Mouse (Mus musculus) hindbrain, embryonic 15.5 days (tissue): ENCODE data around the gene H2afj. TPM values are rescaled to one million over a fixed set of nuclear protein-coding genes. Genes with fewer than 3 reads are reported as not detected.
A peak's percentile ranks its signal among the peaks of the same experiment; 100 is the strongest.
"Not testable (repeated sequence)": the region's sequence is repeated elsewhere in the genome, so short reads cannot be mapped to it uniquely, and the experiment has no call there.

ENCODE experiments used
- ATAC-seq: fragments of 200-750 bp; cut with Nextera tagmentation; 2 replicates; pipeline ENCODE4 v1.8.0; 2017; ENCODE audit warnings: low read depth, moderate number of reproducible peaks, moderate TSS enrichment; ENCODE audit not compliant: low FRiP score
- H3K27ac ChIP-seq: fragments of 300-500 bp; sonication (generic); replicated peaks from 2 replicates; pipeline ENCODE4 v1.5.1; 2015; ENCODE audit warnings: mild to moderate bottlenecking, inconsistent platforms
- H3K27me3 ChIP-seq: fragments of 300-500 bp; sonication (generic); 2 replicates; pipeline ENCODE4 v1.6.1; 2015; ENCODE audit warnings: control low read depth, inconsistent platforms
- H3K36me3 ChIP-seq: fragments of 300-500 bp; sonication (generic); 2 replicates; pipeline ENCODE4 v1.6.1; 2015; ENCODE audit warnings: control low read depth, inconsistent platforms
- H3K4me1 ChIP-seq: fragments of 300-500 bp; sonication (generic); replicated peaks from 2 replicates; pipeline ENCODE4 v1.6.1; 2015; ENCODE audit warnings: control low read depth, inconsistent platforms
- H3K4me2 ChIP-seq: fragments of 300-500 bp; sonication (generic); 2 replicates; pipeline ENCODE4 v1.6.1; 2015; ENCODE audit warnings: moderate library complexity, mild to moderate bottlenecking, inconsistent platforms
- H3K4me3 ChIP-seq: fragments of 300-500 bp; sonication (generic); 2 replicates; pipeline ENCODE4 v1.5.1; 2015; ENCODE audit warnings: mild to moderate bottlenecking, inconsistent platforms
- H3K9ac ChIP-seq: fragments of 300-500 bp; sonication (generic); 2 replicates; pipeline ENCODE4 v1.6.1; 2015; ENCODE audit warnings: inconsistent platforms
- H3K9me3 ChIP-seq: fragments of 300-500 bp; sonication (generic); 2 replicates; pipeline ENCODE4 v1.6.1; 2016; ENCODE audit warnings: control low read depth, inconsistent platforms
- WGBS: fragments of 180-500 bp; shearing (Covaris S2); methylation state at CpG from one replicate; pipeline ENCODE4 v1.1.7; 2015; 5-methylcytosine and 5-hydroxymethylcytosine counted together
- polyA plus RNA-seq: library from polyadenylated mRNA; unstranded; fragments of >200 nt; fragmentation: Nextera tagmentation; extraction: Ambion mirVana; gene quantifications from 2 replicates; pipeline ENCODE4 v1.2.1, GENCODE M21; 2015

The H2afj gene
- polyA plus RNA-seq, 1 experiment from 2014 or later = 109 TPM

GRCm38 (mm10) chr6:136795110-136795509 is 12.9 kb upstream of the H2afj start:
- Histone ChIP-seq H3K9ac (no peak overlapping the region), H3K27me3 (no peaks in the 10 kb centered on the region), H3K9me3 (no peaks in the 10 kb centered on the region), H3K4me2 (no peak overlapping the region), H3K4me3 (no peak overlapping the region), H3K27ac (no peak overlapping the region), H3K36me3 (no peaks in the 10 kb centered on the region), H3K4me1 (peaks cover 10% of the 10 kb centered on the region)
- 68% methylated on average over 1 of the region's 1 CpGs for WGBS
- no peak for ATAC-seq

- no peaks in the 10 kb centered on the region for H3K27me3 ChIP-seq
- ATAC-seq = peak; percentile 34; the same call in 1 of the 2 replicates
- no peak overlapping the region for H3K9ac ChIP-seq
- peaks cover 10% of the 10 kb centered on the region for H3K4me1 ChIP-seq
- H3K4me3 ChIP-seq = no peak overlapping the region
- no peak overlapping the region for H3K4me2 ChIP-seq
- H3K9me3 ChIP-seq = no peaks in the 10 kb centered on the region
- no peak overlapping the region for H3K27ac ChIP-seq
- 47% methylated on average over 6 of the region's 6 CpGs for WGBS
- H3K36me3 ChIP-seq = no peaks in the 10 kb centered on the region
Observed at GRCm38 (mm10) chr6:136795850-136796249, 12.2 kb upstream of the H2afj start.

- 87% methylated on average over 3 of the region's 3 CpGs for WGBS
- H3K9me3 ChIP-seq, ATAC-seq, H3K36me3 ChIP-seq, H3K27me3 ChIP-seq, H3K27ac ChIP-seq, H3K9ac ChIP-seq, H3K4me3 ChIP-seq, H3K4me2 ChIP-seq: not testable (repeated sequence)
- peaks cover 14% of the 10 kb centered on the region for H3K4me1 ChIP-seq
Observed at GRCm38 (mm10) chr6:136797874-136798693, 10.0 kb upstream of the H2afj start.

GRCm38 (mm10) chr6:136800710-136801109 is 7.3 kb upstream of the H2afj start:
- Histone ChIP-seq H3K4me3 (no peak overlapping the region), H3K9ac (no peak overlapping the region), H3K27ac (no peak overlapping the region), H3K9me3 (no peaks in the 10 kb centered on the region), H3K4me2 (no peak overlapping the region), H3K27me3 (no peaks in the 10 kb centered on the region), H3K36me3 (no peaks in the 10 kb centered on the region), H3K4me1 (peaks cover 17% of the 10 kb centered on the region)
- WGBS = 92% methylated on average over 8 of the region's 8 CpGs
- ATAC-seq = no peak

- H3K27me3 ChIP-seq = no peaks in the 10 kb centered on the region
- H3K4me1 ChIP-seq = peaks cover 17% of the 10 kb centered on the region
- ATAC-seq = no peak
- 86% methylated on average over 6 of the region's 6 CpGs for WGBS
- H3K27ac ChIP-seq = no peak overlapping the region
- no peak overlapping the region for H3K4me3 ChIP-seq
- no peaks in the 10 kb centered on the region for H3K9me3 ChIP-seq
- H3K36me3 ChIP-seq = no peaks in the 10 kb centered on the region
- no peak overlapping the region for H3K9ac ChIP-seq
- no peak overlapping the region for H3K4me2 ChIP-seq
Observed at GRCm38 (mm10) chr6:136801274-136801673, 6.8 kb upstream of the H2afj start.

- H3K27ac ChIP-seq = peak overlapping the region; percentile 100
- H3K27me3 ChIP-seq = no peaks in the 10 kb centered on the region
- no peaks in the 10 kb centered on the region for H3K36me3 ChIP-seq
- H3K4me2 ChIP-seq = peak overlapping the region; percentile 75
- peak overlapping the region; percentile 93 for H3K9ac ChIP-seq
- 27% methylated on average over 12 of the region's 12 CpGs for WGBS
- H3K4me3 ChIP-seq = peak overlapping the region; percentile 77
- ATAC-seq = no peak
- H3K4me1 ChIP-seq = peaks cover 23% of the 10 kb centered on the region
- no peaks in the 10 kb centered on the region for H3K9me3 ChIP-seq
Observed at GRCm38 (mm10) chr6:136803093-136803738, 4.8 kb upstream of the H2afj start.

- Histone ChIP-seq H3K27me3 (no peaks in the 10 kb centered on the region), H3K36me3 (no peaks in the 10 kb centered on the region), H3K27ac (peak within 1 kb of the TSS; percentile 100), H3K9me3 (no peaks in the 10 kb centered on the region), H3K4me2 (peak within 1 kb of the TSS; percentile 75), H3K9ac (peak within 1 kb of the TSS; percentile 93), H3K4me3 (peak within 1 kb of the TSS; percentile 77), H3K4me1 (peaks cover 27% of the 10 kb centered on the region)
- WGBS = under 1% methylated on average over 50 of the region's 50 CpGs
- peak; percentile 76 for ATAC-seq
Observed at GRCm38 (mm10) chr6:136803739-136804633, 4.1 kb upstream of the H2afj start, which contains the start of gene Hist4h4. Hist4h4 (minus strand) TSS chr6:136804415.

GRCm38 (mm10) chr6:136804705-136805408 is 3.2 kb upstream of the H2afj start:
- H3K9me3 ChIP-seq = no peaks in the 10 kb centered on the region
- H3K4me3 ChIP-seq = peak overlapping the region; percentile 77
- peaks cover 36% of the 10 kb centered on the region for H3K4me1 ChIP-seq
- peak overlapping the region; percentile 23 for H3K9ac ChIP-seq
- no peaks in the 10 kb centered on the region for H3K27me3 ChIP-seq
- WGBS = 33% methylated on average over 9 of the region's 9 CpGs
- no peaks in the 10 kb centered on the region for H3K36me3 ChIP-seq
- peak overlapping the region; percentile 100 for H3K27ac ChIP-seq
- no peak for ATAC-seq
- H3K4me2 ChIP-seq = peak overlapping the region; percentile 75

- WGBS = 83% methylated on average over 1 of the region's 1 CpGs
- no peak overlapping the region for H3K4me3 ChIP-seq
- peaks cover 36% of the 10 kb centered on the region for H3K4me1 ChIP-seq
- H3K36me3 ChIP-seq = no peaks in the 10 kb centered on the region
- ATAC-seq = no peak
- no peak overlapping the region for H3K27ac ChIP-seq
- H3K4me2 ChIP-seq = no peak overlapping the region
- no peaks in the 10 kb centered on the region for H3K9me3 ChIP-seq
- no peak overlapping the region for H3K9ac ChIP-seq
- no peaks in the 10 kb centered on the region for H3K27me3 ChIP-seq
Observed at GRCm38 (mm10) chr6:136805409-136805775, 2.7 kb upstream of the H2afj start.

- Histone ChIP-seq H3K9ac (no peak overlapping the region), H3K4me2 (no peak overlapping the region), H3K36me3 (no peaks in the 10 kb centered on the region), H3K27ac (no peak overlapping the region), H3K4me1 (peaks cover 36% of the 10 kb centered on the region), H3K9me3 (no peaks in the 10 kb centered on the region), H3K4me3 (no peak overlapping the region), H3K27me3 (no peaks in the 10 kb centered on the region)
- no peak for ATAC-seq
- WGBS = 70% methylated on average over 5 of the region's 5 CpGs
Observed at GRCm38 (mm10) chr6:136806819-136807218, 1.2 kb upstream of the H2afj start.

GRCm38 (mm10) chr6:136807395-136808013 is 540 bp upstream of the H2afj start:
- peak; percentile 9 for ATAC-seq
- Histone ChIP-seq H3K4me1 (peaks cover 36% of the 10 kb centered on the region), H3K27me3 (no peaks in the 10 kb centered on the region), H3K36me3 (peaks cover 5% of the 10 kb centered on the region), H3K27ac (peak overlapping the region; percentile 75), H3K9ac (no peak overlapping the region), H3K4me2 (peak overlapping the region; percentile 97), H3K9me3 (no peaks in the 10 kb centered on the region), H3K4me3 (peak overlapping the region; percentile 95)
- 29% methylated on average over 18 of the region's 18 CpGs for WGBS
